Mouse (Mus musculus): ENCODE measurements around the gene Pacrg. TPM values are rescaled to one million over a fixed set of nuclear protein-coding genes. Genes with fewer than 3 reads are reported as not detected.

Pacrg gene
- polyA plus RNA-seq, 1 experiment = 0.33 TPM

DNA sequence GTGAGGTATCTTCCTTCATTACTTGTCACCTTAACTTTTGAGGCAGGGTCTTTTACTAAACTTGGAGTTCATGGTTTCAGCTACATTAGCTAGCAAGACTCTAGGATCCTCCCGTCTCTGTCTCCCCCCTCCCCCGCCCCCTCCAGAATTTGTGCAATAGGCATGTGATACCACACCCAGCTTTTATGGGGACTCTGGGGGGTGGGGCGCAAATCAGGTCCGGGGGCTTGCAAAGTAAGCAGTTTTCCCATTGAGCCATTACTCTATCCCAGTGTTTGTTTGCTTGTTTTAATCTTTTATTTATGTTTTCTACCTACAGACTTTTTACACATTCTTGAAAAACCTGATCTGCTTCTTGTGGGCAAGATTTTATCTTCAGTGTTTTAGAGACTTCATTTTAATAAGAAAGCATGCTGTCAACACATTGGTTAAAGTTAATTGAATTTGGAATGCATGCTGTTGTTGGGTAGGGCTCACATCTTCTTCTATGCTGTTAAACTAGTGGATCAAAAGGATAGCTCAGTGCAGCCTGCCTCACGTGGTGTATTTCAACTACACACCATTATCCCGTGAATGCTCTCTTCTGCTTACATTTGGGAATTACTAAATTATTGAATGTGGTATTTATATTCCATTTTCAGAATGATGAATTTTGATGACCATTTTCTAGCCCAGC is 408.1 kb downstream of the Pacrg start:
- DNase-seq (ENCODE audit: low read depth, low spot score) = no peak
- 45% methylated on average over 6 of the region's 6 CpGs for WGBS

- DNase-seq (ENCODE audit: low read depth, low spot score) = no peak
- WGBS = 70% methylated on average over 4 of the region's 4 CpGs
These were observed 409.3 kb downstream of the Pacrg start for GRCm38 (mm10) chr17:10430831-10431230.

- DNase-seq (ENCODE audit: low read depth, low spot score) = no peak
- WGBS = 82% methylated on average over 11 of the region's 11 CpGs
These were observed 410.7 kb downstream of the Pacrg start for GRCm38 (mm10) chr17:10429406-10429805.

DNA sequence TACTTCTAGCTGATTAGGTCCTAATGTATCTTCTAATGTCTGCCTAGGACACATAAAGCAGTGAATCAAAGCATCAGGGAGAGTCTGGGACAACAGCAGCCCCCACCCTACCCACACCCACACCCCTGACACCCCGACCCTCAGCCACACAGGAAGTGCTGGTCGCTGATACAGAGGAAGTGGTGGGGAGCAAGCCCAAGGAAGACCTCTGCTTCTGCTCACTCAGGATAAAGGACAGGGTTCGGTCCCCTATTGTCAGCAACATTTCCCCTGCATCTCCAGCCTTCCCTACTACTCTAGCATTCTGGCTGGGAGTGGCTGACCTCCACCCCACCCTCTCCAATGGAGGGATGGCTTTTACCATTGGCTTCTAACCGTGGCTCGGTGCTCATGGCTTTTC is 414.8 kb downstream of the Pacrg start:
- 63% methylated on average over 5 of the region's 5 CpGs for WGBS
- DNase-seq (ENCODE audit: low read depth, low spot score) = no peak

DNA sequence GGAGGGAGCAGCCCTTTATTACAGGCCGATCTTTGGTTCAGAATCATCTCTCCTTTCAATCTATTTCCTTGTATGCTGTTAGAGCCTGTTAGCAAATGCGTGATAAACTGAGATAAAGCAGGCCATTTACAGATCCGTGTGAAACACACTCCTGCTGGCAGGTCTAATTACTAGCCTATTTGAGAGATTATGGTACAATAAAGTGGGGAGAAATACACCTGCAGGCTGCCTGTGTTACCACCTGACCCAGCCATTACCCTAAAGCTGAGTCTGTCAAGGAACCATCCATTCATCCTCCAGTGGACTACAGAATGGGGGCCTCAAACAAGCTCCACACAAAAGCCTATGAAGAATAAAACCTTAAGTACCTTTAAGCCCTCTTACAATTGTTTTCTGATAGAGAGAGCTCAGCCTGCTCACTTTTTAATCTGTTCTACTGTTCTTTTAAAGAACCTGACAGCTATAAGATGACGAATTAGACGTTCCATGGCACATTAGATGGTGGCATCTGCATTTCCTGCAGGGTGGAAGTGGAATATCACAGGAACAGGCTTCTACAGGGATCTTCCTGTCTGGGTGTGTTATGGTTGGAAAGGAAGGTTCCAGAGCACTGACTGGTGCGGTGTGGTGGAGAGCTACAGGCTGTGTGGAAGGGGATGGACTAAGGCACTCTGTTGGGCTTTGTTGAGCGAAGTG is 422.4 kb downstream of the Pacrg start:
- WGBS = 60% methylated on average over 7 of the region's 7 CpGs

GRCm38 (mm10) chr17:10416995-10417394 is 423.1 kb downstream of the Pacrg start:
- WGBS = 43% methylated on average over 4 of the region's 4 CpGs
- DNase-seq (ENCODE audit: low read depth, low spot score) = no peak

More for the DNA sequence above, 422.4 kb downstream of the Pacrg start:
- DNase-seq (ENCODE audit: low read depth, low spot score) = no peak

GRCm38 (mm10) chr17:10416101-10416500 is 424.0 kb downstream of the Pacrg start:
- 88% methylated on average over 4 of the region's 4 CpGs for whole genome bisulfite sequencing
- no peak for DNase-seq (ENCODE audit: low read depth, low spot score)

DNA sequence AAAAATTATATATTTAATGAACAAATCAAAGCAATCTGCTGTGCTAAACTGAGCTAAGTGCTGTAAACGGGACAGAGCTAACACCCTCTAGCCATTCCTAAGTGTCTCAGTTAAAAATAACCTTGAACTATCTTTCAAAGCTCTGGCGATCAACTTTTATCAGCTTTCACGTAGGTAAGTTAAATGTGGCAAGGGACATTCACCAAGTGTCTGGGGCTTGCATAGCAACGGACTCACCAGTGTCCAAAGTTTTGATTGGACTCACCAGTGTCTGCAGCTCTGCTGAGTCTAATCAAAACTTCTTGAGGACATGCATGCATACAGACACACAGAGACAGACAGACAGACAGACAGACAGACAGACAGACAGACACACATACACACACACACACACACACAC is 425.7 kb downstream of the Pacrg start:
- DNase-seq (ENCODE audit: low read depth, low spot score) = no peak
- 58% methylated on average over 4 of the region's 4 CpGs for WGBS

DNA sequence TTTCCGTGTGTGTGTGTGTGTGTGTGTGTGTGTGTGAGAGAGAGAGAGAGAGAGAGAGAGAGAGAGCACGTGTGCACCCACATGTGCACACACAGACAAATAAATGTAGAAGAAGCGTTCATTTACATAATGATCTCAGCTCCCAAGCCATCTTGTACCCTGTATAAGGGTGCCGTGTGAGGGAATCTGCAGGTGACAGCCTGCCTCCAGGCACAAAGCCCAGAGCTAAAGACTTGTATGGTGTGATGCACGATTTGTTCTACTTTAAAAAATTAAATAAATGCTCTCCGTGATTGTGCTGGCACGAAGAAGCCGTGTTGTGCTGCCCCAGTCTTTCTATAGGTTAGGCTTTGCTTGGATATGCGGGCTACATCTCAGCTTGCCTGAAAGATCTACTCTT is 426.2 kb downstream of the Pacrg start:
- 87% methylated on average over 9 of the region's 9 CpGs for WGBS
- DNase-seq (ENCODE audit: low read depth, low spot score) = no peak

DNA sequence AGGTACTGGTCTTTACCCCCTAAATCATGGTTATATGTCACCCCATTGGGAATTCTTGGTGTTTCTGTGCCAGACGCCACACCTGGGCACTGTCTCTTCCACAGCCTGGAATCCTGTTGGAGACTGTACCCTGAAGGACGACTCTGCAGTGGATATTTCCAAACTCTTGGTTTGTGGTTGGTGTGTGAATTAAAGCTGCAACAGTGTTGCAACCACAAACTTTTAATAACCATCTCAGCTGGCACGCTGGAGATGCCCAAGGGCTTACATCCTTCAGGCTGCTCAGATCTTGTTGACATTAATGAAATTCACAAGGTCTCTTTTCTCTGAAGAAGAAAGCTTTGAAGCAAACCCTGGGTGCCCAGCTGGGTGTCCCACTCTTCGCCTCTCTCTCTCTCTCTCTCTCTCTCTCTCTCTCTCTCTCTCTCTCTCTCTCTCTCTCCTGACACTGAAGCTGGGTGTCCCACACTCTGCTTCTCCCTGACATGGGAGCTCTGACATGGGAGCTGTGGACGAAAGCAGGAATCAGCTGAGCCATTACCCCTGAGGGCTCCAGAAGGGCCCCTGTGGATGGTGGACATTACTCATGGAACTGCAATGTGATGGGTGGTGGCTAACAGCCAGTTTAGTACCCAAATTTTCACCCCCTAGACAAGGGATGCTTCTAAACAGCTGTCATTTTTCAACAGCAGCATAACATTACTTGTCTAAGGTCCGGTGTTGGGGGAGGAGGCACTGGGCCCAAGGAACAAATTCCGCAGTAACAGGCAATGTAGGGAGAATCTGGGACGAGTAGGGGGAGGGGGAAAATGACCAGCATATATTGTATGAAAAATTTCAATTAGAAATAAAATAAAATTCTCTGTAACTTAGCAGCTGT is 429.3 kb downstream of the Pacrg start:
- WGBS = 68% methylated on average over 8 of the region's 8 CpGs
- no peak for DNase-seq (ENCODE audit: low read depth, low spot score)

DNA sequence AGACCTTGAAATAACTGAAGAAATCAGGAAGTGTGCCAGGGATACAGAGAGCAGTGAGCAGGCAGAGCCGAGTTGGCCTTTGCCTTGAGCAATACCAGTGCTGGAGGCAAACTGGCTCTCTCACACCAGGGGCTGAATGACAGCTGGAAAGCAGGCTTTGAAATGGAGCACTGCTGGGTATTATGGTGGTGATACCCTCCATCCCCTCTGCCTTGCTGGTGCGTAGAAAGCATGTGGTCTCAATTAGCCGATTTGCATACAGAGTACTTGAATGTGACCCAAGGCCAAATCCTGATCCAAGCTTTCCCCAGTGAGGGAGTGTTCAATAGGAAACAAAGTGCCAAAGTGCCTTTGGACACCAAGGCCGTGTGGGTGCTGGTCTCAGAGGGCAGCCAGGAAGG is 431.4 kb downstream of the Pacrg start:
- DNase-seq (ENCODE audit: low read depth, low spot score) = no peak
- WGBS = 74% methylated on average over 4 of the region's 4 CpGs

DNA sequence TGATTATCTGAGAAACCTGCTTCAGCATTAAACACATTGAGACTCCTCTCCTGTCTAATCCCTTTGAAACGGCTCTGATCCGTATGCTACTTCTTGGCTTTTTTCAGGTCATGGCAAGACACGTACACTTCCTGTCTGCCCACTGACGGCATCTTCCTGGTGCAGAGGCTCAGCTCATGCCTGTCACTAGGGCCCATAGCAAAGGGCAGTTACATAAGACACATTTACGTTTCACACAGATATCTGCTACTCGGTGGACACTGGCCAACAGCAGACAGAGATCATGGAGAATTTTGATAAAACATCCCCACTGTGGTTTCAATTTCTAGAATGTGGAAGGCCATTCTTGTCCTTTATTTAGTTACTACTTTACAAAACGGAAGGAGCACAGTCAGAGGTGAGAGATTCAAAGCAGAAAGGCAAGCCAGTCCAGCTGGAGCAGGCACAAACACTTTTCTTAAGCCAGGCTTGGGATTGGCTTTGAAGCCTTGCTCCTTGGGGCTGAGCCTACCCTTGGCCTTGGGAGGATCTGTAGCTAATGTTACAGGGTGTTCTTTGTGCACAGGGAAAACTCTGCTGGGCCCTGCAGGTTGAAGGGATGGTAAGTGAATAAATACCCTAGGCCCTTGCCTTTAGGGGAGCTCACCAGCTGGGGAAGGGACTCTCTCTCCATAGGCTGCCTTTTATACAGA is 432.9 kb downstream of the Pacrg start:
- WGBS = 70% methylated on average over 7 of the region's 7 CpGs
- DNase-seq (ENCODE audit: low read depth, low spot score) = no peak

DNA sequence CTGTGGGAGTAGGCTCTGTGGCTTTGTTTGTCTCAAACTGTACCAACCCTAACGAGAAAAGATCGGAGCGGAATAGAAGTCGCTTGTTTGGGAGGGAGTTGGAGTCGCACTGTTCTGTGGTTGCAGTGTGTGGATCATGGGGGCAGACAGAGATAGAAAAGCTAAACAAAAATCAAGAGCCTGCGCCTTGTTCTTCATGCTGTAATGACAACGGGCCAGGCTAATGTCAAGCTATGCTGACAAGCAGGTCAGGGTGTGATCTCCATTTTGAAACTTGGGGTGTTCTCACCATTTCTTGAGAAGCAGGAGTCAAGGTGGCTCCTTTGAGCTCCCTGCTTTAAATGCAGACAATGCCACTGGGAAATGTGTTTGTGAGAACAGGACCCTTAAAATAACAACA is 433.8 kb downstream of the Pacrg start:
- 83% methylated on average over 7 of the region's 7 CpGs for WGBS
- DNase-seq (ENCODE audit: low read depth, low spot score) = no peak

DNA sequence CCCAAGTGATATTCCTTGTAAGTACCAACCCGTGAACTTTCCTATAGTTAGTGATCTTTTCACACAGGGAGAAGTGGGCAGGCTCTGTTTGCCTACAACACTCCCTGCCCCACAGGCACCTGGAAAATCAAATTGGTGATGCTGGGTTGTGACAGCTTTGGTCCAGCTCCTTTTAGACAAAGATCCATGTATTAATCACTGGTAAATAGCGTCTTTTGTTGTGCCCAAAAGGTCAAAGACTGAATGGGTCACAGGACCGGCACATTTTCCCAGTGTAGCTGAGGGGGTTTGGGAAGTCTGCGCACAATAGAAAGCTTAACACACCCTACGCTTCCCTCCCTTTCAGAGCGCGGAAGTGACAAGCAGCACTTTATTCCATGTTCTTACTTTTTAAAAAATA is 434.2 kb downstream of the Pacrg start:
- no peak for DNase-seq (ENCODE audit: low read depth, low spot score)
- 73% methylated on average over 7 of the region's 7 CpGs for WGBS

- no peak for DNase-seq (ENCODE audit: low read depth, low spot score)
- WGBS = 83% methylated on average over 11 of the region's 11 CpGs
These were observed 436.9 kb downstream of the Pacrg start for GRCm38 (mm10) chr17:10403186-10403585.

- no peak for DNase-seq (ENCODE audit: low read depth, low spot score)
- WGBS = 90% methylated on average over 12 of the region's 12 CpGs
These were observed 438.0 kb downstream of the Pacrg start for GRCm38 (mm10) chr17:10402064-10402640.

DNA sequence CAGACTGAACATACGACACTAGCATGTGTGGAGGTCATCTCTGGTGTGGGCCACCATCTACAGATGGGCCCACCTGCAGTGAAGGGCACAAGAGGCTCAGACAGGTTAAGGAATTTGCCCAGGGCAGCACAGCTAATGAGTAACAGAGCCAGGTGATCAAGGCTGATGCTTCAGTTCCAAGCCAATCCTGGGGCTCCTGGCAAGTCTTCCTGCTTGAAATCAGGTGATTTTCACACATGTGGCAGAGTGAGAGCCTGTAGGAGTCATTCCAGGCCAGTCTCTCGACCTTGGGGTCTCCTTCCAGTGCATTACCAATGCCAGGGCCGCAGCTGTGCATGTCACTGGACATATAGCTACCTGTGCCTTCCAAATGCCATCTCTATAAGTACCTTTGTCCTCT is 438.6 kb downstream of the Pacrg start:
- DNase-seq (ENCODE audit: low read depth, low spot score) = no peak
- 65% methylated on average over 3 of the region's 3 CpGs for WGBS

- DNase-seq (ENCODE audit: low read depth, low spot score) = no peak
These were observed 440.4 kb downstream of the Pacrg start for GRCm38 (mm10) chr17:10399706-10400105.

GRCm38 (mm10) chr17:10398871-10399270 is 441.2 kb downstream of the Pacrg start:
- DNase-seq (ENCODE audit: low read depth, low spot score) = no peak
- WGBS = 75% methylated on average over 5 of the region's 5 CpGs

More at GRCm38 (mm10) chr17:10399706-10400105, 440.4 kb downstream of the Pacrg start:
- 83% methylated on average over 10 of the region's 10 CpGs for WGBS
